Mouse (Mus musculus): Measurements from ENCODE around the gene Prr15. TPM values are rescaled to one million over a fixed set of nuclear protein-coding genes. Genes with fewer than 3 reads are reported as not detected.

Gene Prr15
- polyA plus RNA-seq, 1 experiment from 2014 or later: 14.4 TPM

GRCm38 (mm10) chr6:54331765-54332164 lies 6.1 kb downstream of the Prr15 start:
- H3K9me3 ChIP-seq: no peaks in the 10 kb centered on the region
- 62% methylated on average over 10 of the region's 10 CpGs for WGBS
- no peak overlapping the region for H3K27ac ChIP-seq (replicated peaks)
- no peak for ATAC-seq (ENCODE audit: extremely low read depth, insufficient number of reproducible peaks, low FRiP score, low TSS enrichment)
- H3K4me3 ChIP-seq: no peak overlapping the region
- H3K36me3 ChIP-seq: no peaks in the 10 kb centered on the region
- no peak overlapping the region for H3K4me2 ChIP-seq
- H3K4me1 ChIP-seq: peaks cover 12% of the 10 kb centered on the region; the same call in 1 of the 2 replicates
- peaks cover 14% of the 10 kb centered on the region for H3K27me3 ChIP-seq (replicated peaks)
- H3K9ac ChIP-seq: no peak overlapping the region

DNA sequence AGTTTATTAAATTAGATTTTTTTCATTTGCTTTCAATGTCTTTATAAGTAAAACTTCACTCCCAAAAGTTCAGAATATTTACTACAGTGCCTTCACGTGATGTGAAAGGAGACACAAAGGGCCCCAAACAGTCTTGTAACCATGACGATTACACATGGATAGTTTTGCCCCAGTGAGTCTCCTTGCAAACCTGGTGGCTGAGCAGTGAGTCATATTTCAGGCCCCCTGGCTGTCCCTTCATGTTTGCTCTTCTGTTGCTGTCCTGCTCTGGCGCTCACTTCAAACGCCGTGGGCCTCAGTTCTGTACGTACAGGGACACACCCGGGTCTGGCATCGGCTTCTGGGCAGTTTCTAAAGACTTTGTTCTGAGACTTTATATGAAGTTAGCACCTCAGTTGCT lies 6.6 kb downstream of the Prr15 start:
- WGBS: 67% methylated on average over 8 of the region's 8 CpGs
- Histone ChIP-seq H3K4me3 (no peak overlapping the region), H3K36me3 (no peaks in the 10 kb centered on the region), H3K27me3 (replicated peaks) (peaks cover 12% of the 10 kb centered on the region), H3K9me3 (no peaks in the 10 kb centered on the region), H3K4me1 (peaks cover 11% of the 10 kb centered on the region; the same call in 1 of the 2 replicates), H3K4me2 (no peak overlapping the region), H3K27ac (replicated peaks) (no peak overlapping the region), H3K9ac (no peak overlapping the region)
- ATAC-seq (ENCODE audit: extremely low read depth, insufficient number of reproducible peaks, low FRiP score, low TSS enrichment): no peak

GRCm38 (mm10) chr6:54333116-54333651 lies 7.5 kb downstream of the Prr15 start:
- no peak overlapping the region for H3K4me3 ChIP-seq
- 58% methylated on average over 11 of the region's 11 CpGs for WGBS
- H3K4me1 ChIP-seq: peaks cover 8% of the 10 kb centered on the region; the same call in 1 of the 2 replicates
- no peak overlapping the region for H3K27ac ChIP-seq (replicated peaks)
- no peaks in the 10 kb centered on the region for H3K9me3 ChIP-seq
- H3K27me3 ChIP-seq (replicated peaks): peaks cover 12% of the 10 kb centered on the region
- ATAC-seq (ENCODE audit: extremely low read depth, insufficient number of reproducible peaks, low FRiP score, low TSS enrichment): no peak
- H3K9ac ChIP-seq: no peak overlapping the region
- no peak overlapping the region for H3K4me2 ChIP-seq
- no peaks in the 10 kb centered on the region for H3K36me3 ChIP-seq

DNA sequence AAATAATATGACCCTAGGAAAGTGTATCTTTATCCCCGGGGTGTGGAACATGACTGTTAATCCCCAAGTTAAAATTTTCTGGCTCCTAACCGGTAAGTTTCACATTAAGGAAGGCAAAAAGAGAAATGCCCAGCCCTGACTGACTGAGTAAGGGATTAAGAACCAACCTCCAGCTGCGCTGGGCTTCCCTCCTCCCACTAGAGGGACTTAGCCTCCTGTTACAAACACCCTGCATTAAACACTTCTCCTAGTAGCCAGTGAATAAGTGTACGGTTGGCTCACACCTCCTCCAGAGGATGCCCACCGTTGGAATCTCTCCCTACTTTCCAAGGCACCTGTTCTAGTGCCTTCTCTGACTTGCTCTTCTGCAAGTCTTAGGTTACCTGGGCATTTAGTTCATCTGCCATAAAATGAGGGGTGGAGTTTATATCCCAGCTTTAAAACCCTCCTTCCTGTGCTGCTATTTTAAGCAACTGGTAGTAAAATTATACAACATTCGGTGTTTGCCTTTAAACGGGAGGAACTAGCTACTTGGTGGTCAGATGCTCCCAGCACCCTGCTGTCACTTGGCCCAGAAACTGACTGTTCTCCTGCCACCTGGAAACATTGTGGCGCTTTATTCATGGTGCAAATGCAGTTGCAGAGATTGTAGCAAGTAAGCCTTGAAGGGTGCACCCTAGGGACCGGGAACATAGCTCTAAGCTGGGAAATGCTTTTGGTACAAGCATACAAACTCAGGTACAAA lies 8.2 kb downstream of the Prr15 start:
- 46% methylated on average over 9 of the region's 9 CpGs for WGBS
- no peak overlapping the region for H3K4me2 ChIP-seq
- peaks cover 4% of the 10 kb centered on the region; the same call in 1 of the 2 replicates for H3K4me1 ChIP-seq
- no peak overlapping the region for H3K4me3 ChIP-seq
- no peak overlapping the region for H3K27ac ChIP-seq (replicated peaks)
- no peak for ATAC-seq (ENCODE audit: extremely low read depth, insufficient number of reproducible peaks, low FRiP score, low TSS enrichment)
- H3K9ac ChIP-seq: no peak overlapping the region
- no peaks in the 10 kb centered on the region for H3K9me3 ChIP-seq
- peaks cover 10% of the 10 kb centered on the region for H3K27me3 ChIP-seq (replicated peaks)
- no peaks in the 10 kb centered on the region for H3K36me3 ChIP-seq

GRCm38 (mm10) chr6:54337321-54337720 lies 11.7 kb downstream of the Prr15 start:
- Histone ChIP-seq H3K9ac (no peak overlapping the region), H3K4me3 (no peak overlapping the region), H3K27me3 (replicated peaks) (0 out of 2 replicates have a peak, but pooled peaks cover 3% of the 10 kb centered on the region), H3K27ac (replicated peaks) (no peak overlapping the region), H3K9me3 (no peaks in the 10 kb centered on the region), H3K4me2 (no peak overlapping the region), H3K4me1 (no peaks in the 10 kb centered on the region), H3K36me3 (no peaks in the 10 kb centered on the region)
- ATAC-seq (ENCODE audit: extremely low read depth, insufficient number of reproducible peaks, low FRiP score, low TSS enrichment): no peak
- 79% methylated on average over 6 of the region's 6 CpGs for WGBS

- ATAC-seq (ENCODE audit: extremely low read depth, insufficient number of reproducible peaks, low FRiP score, low TSS enrichment): no peak
- 85% methylated on average over 5 of the region's 5 CpGs for WGBS
Measured at GRCm38 (mm10) chr6:54341133-54341532, 15.5 kb downstream of the Prr15 start.

DNA sequence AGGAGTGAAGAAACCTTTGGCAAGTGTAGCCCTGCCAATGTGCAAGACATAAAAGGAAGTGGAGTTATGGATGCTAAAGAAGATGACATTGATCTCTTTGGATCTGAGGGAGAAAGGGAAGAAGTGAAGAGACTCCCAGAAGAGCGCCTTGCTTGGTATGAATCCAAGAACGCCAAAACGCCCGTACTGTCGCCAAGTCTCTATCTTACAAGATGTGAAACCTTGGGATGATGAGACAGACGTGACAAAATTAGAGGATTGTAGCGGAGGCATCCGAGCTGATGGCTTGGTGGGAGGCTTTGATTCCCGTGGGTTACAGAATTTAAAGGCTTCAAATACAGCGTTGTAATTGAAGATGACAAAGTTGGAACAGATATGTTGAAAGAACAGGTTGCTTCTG lies 16.6 kb downstream of the Prr15 start:
- Histone ChIP-seq H3K27me3 (replicated peaks) (no peaks in the 10 kb centered on the region), H3K27ac (replicated peaks) (no peak overlapping the region), H3K4me1 (no peaks in the 10 kb centered on the region), H3K36me3 (no peaks in the 10 kb centered on the region), H3K4me2 (no peak overlapping the region), H3K9ac (no peak overlapping the region), H3K9me3 (no peaks in the 10 kb centered on the region), H3K4me3 (no peak overlapping the region)
- no peak for ATAC-seq (ENCODE audit: extremely low read depth, insufficient number of reproducible peaks, low FRiP score, low TSS enrichment)
- 78% methylated on average over 10 of the region's 10 CpGs for WGBS

More at GRCm38 (mm10) chr6:54341133-54341532, 15.5 kb downstream of the Prr15 start:
- Histone ChIP-seq H3K27ac (replicated peaks) (no peak overlapping the region), H3K4me1 (no peaks in the 10 kb centered on the region), H3K9ac (no peak overlapping the region), H3K4me3 (no peak overlapping the region), H3K9me3 (no peaks in the 10 kb centered on the region), H3K27me3 (replicated peaks) (no peaks in the 10 kb centered on the region), H3K36me3 (no peaks in the 10 kb centered on the region), H3K4me2 (no peak overlapping the region)

DNA sequence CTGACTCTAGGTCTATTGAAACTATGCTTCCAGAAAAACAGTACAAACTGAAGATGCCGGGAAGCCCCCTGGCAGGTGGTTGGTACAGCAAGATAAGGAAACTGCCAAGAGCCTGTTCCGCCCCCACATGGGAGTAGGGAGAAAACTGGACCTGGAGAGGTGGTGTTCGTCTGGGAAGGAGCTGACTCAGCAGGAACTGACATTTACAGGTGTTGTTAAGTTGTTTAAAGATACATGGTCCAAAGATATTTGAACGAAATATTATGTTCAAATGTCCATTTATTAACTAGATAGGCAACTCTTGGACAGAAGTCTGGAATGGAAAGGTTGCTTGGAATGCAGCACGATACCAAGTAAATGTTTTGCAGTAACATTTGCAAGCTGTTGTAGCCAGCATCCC lies 26.2 kb downstream of the Prr15 start:
- Histone ChIP-seq H3K27ac (replicated peaks) (no peak overlapping the region), H3K4me2 (no peak overlapping the region), H3K9me3 (no peaks in the 10 kb centered on the region), H3K4me3 (no peak overlapping the region), H3K9ac (no peak overlapping the region), H3K36me3 (no peaks in the 10 kb centered on the region), H3K27me3 (replicated peaks) (no peaks in the 10 kb centered on the region), H3K4me1 (peaks cover 14% of the 10 kb centered on the region)
- no peak for ATAC-seq (ENCODE audit: extremely low read depth, insufficient number of reproducible peaks, low FRiP score, low TSS enrichment)
- 61% methylated on average over 5 of the region's 5 CpGs for WGBS

- Histone ChIP-seq H3K36me3 (no peaks in the 10 kb centered on the region), H3K27me3 (replicated peaks) (no peaks in the 10 kb centered on the region), H3K4me2 (no peak overlapping the region), H3K27ac (replicated peaks) (peak overlapping the region; percentile 26), H3K9me3 (no peaks in the 10 kb centered on the region), H3K9ac (no peak overlapping the region), H3K4me3 (no peak overlapping the region), H3K4me1 (peaks cover 14% of the 10 kb centered on the region)
- ATAC-seq (ENCODE audit: extremely low read depth, insufficient number of reproducible peaks, low FRiP score, low TSS enrichment): no peak
- WGBS: 46% methylated on average over 14 of the region's 14 CpGs
Measured at GRCm38 (mm10) chr6:54352931-54353690, 27.5 kb downstream of the Prr15 start.

- no peak overlapping the region for H3K4me3 ChIP-seq
- no peak overlapping the region for H3K9ac ChIP-seq
- H3K27me3 ChIP-seq (replicated peaks): no peaks in the 10 kb centered on the region
- H3K27ac ChIP-seq (replicated peaks): no peak overlapping the region
- peaks cover 14% of the 10 kb centered on the region for H3K4me1 ChIP-seq
- no peaks in the 10 kb centered on the region for H3K36me3 ChIP-seq
- no peaks in the 10 kb centered on the region for H3K9me3 ChIP-seq
- ATAC-seq (ENCODE audit: extremely low read depth, insufficient number of reproducible peaks, low FRiP score, low TSS enrichment): no peak
- H3K4me2 ChIP-seq: no peak overlapping the region
- 74% methylated on average over 5 of the region's 5 CpGs for WGBS
Measured at GRCm38 (mm10) chr6:54353698-54354097, 28.1 kb downstream of the Prr15 start.

DNA sequence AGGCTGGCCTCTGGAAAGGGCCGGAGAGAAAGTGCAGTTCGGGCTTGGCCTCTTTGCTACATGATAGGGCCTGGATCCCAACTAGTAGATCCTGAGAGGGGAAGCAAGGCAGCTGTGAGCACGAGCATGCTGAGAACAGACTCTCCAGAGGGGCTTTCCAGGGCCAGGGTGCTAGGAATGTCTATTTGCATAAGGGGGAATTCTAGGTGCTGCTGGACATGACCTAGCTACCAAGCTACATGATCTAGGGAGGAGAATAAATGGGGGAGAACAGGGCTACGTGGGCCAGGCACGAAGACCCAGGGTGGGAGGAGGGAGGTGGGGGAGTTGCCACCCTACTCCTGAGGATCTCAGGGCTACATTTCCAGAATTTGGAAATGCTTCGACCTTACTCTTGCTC lies 30.0 kb downstream of the Prr15 start:
- Histone ChIP-seq H3K4me2 (no peak overlapping the region), H3K36me3 (no peaks in the 10 kb centered on the region), H3K27ac (replicated peaks) (no peak overlapping the region), H3K4me3 (no peak overlapping the region), H3K4me1 (peaks cover 14% of the 10 kb centered on the region), H3K27me3 (replicated peaks) (no peaks in the 10 kb centered on the region), H3K9ac (no peak overlapping the region), H3K9me3 (no peaks in the 10 kb centered on the region)
- 63% methylated on average over 6 of the region's 6 CpGs for WGBS
- ATAC-seq (ENCODE audit: extremely low read depth, insufficient number of reproducible peaks, low FRiP score, low TSS enrichment): no peak

Data from heart, embryonic 13.5 days (tissue).